Mouse (Mus musculus): Measurements from ENCODE around the gene Nfxl1.

GRCm38 (mm10) chr5:72505740-72506139 lies 53.7 kb downstream of the Nfxl1 start:
- no peak for TF ChIP-seq CTCF (IDR thresholded peaks at IDR 0.05; ENCODE audit: borderline replicate concordance, insufficient read depth, low read length)
- no peak for TF ChIP-seq POLR2A (IDR thresholded peaks at IDR 0.05; ENCODE audit: low read depth, low read length)
